Mouse (Mus musculus): ENCODE results near the gene Smim5. TPM values are rescaled to one million over a fixed set of nuclear protein-coding genes. Genes with fewer than 3 reads are reported as not detected.

The Smim5 gene
- polyA plus RNA-seq, 1 experiment, result 26.7 TPM

GRCm38 (mm10) chr11:115945247-115945646 lies 45.5 kb downstream of the Smim5 start:
- Histone ChIP-seq H3K36me3 (ENCODE audit: control insufficient read depth, insufficient read depth, low read length) (no peaks in the 10 kb centered on the region; the same call in 1 of the 2 replicates), H3K4me1 (ENCODE audit: control insufficient read depth, insufficient read depth, low read length) (0 out of 2 replicates have a peak, but pooled peaks cover 2% of the 10 kb centered on the region), H3K4me3 (ENCODE audit: insufficient read depth, low read depth, low read length) (no peak overlapping the region), H3K27ac (ENCODE audit: insufficient read depth, low read depth, low read length) (no peak overlapping the region), H3K27me3 (replicated peaks; ENCODE audit: control insufficient read depth, insufficient read depth, low read length) (no peaks in the 10 kb centered on the region)
- 94% methylated on average over 8 of the region's 8 CpGs for WGBS
- no peak for TF ChIP-seq POLR2A (IDR thresholded peaks at IDR 0.05; ENCODE audit: low read depth, low read length)
- DNase-seq, result no peak

- Histone ChIP-seq H3K4me3 (ENCODE audit: insufficient read depth, low read depth, low read length) (no peak overlapping the region), H3K27me3 (replicated peaks; ENCODE audit: control insufficient read depth, insufficient read depth, low read length) (no peaks in the 10 kb centered on the region), H3K27ac (ENCODE audit: insufficient read depth, low read depth, low read length) (peak overlapping the region; percentile 58), H3K4me1 (ENCODE audit: control insufficient read depth, insufficient read depth, low read length) (0 out of 2 replicates have a peak, but pooled peaks cover 2% of the 10 kb centered on the region), H3K36me3 (ENCODE audit: control insufficient read depth, insufficient read depth, low read length) (no peaks in the 10 kb centered on the region; the same call in 1 of the 2 replicates)
- WGBS, result 63% methylated on average over 9 of the region's 9 CpGs
- DNase-seq, result peak; percentile 57
- TF ChIP-seq CTCF (conservative IDR thresholded peaks at IDR 0.05; ENCODE audit: insufficient read depth, insufficient read length, low read depth, low read length) (no peak), POLR2A (IDR thresholded peaks at IDR 0.05; ENCODE audit: low read depth, low read length) (no peak)
Measured at GRCm38 (mm10) chr11:115946221-115946828, 46.6 kb downstream of the Smim5 start.

- Histone ChIP-seq H3K27ac (ENCODE audit: insufficient read depth, low read depth, low read length) (no peak overlapping the region), H3K27me3 (replicated peaks; ENCODE audit: control insufficient read depth, insufficient read depth, low read length) (no peaks in the 10 kb centered on the region), H3K4me3 (ENCODE audit: insufficient read depth, low read depth, low read length) (no peak overlapping the region), H3K36me3 (ENCODE audit: control insufficient read depth, insufficient read depth, low read length) (no peaks in the 10 kb centered on the region), H3K4me1 (ENCODE audit: control insufficient read depth, insufficient read depth, low read length) (0 out of 2 replicates have a peak, but pooled peaks cover 2% of the 10 kb centered on the region)
- 90% methylated on average over 9 of the region's 9 CpGs for WGBS
- TF ChIP-seq CTCF (conservative IDR thresholded peaks at IDR 0.05; ENCODE audit: insufficient read depth, insufficient read length, low read depth, low read length), result no peak
- no peak for TF ChIP-seq POLR2A (IDR thresholded peaks at IDR 0.05; ENCODE audit: low read depth, low read length)
- no peak for DNase-seq
Measured at GRCm38 (mm10) chr11:115948316-115948715, 48.5 kb downstream of the Smim5 start.

GRCm38 (mm10) chr11:115950719-115951118 lies 51.0 kb downstream of the Smim5 start:
- H3K4me1 ChIP-seq (ENCODE audit: control insufficient read depth, insufficient read depth, low read length), result peaks cover 14% of the 10 kb centered on the region; the same call in 1 of the 2 replicates
- no peak overlapping the region for H3K4me3 ChIP-seq (ENCODE audit: insufficient read depth, low read depth, low read length)
- WGBS, result 74% methylated on average over 2 of the region's 2 CpGs
- no peak overlapping the region for H3K27ac ChIP-seq (ENCODE audit: insufficient read depth, low read depth, low read length)
- H3K36me3 ChIP-seq (ENCODE audit: control insufficient read depth, insufficient read depth, low read length), result no peaks in the 10 kb centered on the region
- no peak for DNase-seq
- TF ChIP-seq CTCF (conservative IDR thresholded peaks at IDR 0.05; ENCODE audit: insufficient read depth, insufficient read length, low read depth, low read length), result no peak
- no peaks in the 10 kb centered on the region for H3K27me3 ChIP-seq (replicated peaks; ENCODE audit: control insufficient read depth, insufficient read depth, low read length)

GRCm38 (mm10) chr11:115954712-115955111 lies 54.9 kb downstream of the Smim5 start:
- no peak for DNase-seq
- peak overlapping the region; percentile 52; the same call in 1 of the 2 replicates for H3K27ac ChIP-seq (ENCODE audit: insufficient read depth, low read depth, low read length)
- no peaks in the 10 kb centered on the region for H3K27me3 ChIP-seq (replicated peaks; ENCODE audit: control insufficient read depth, insufficient read depth, low read length)
- TF ChIP-seq POLR2A (IDR thresholded peaks at IDR 0.05; ENCODE audit: low read depth, low read length) (no peak), CTCF (conservative IDR thresholded peaks at IDR 0.05; ENCODE audit: insufficient read depth, insufficient read length, low read depth, low read length) (no peak)
- H3K36me3 ChIP-seq (ENCODE audit: control insufficient read depth, insufficient read depth, low read length), result no peaks in the 10 kb centered on the region
- WGBS, result 81% methylated on average over 5 of the region's 5 CpGs
- H3K4me1 ChIP-seq (ENCODE audit: control insufficient read depth, insufficient read depth, low read length), result peaks cover 13% of the 10 kb centered on the region; the same call in 1 of the 2 replicates
- no peak overlapping the region for H3K4me3 ChIP-seq (ENCODE audit: insufficient read depth, low read depth, low read length)

- H3K4me1 ChIP-seq (ENCODE audit: control insufficient read depth, insufficient read depth, low read length), result peaks cover 13% of the 10 kb centered on the region; the same call in 1 of the 2 replicates
- H3K36me3 ChIP-seq (ENCODE audit: control insufficient read depth, insufficient read depth, low read length), result no peaks in the 10 kb centered on the region
- peak; percentile 71 for DNase-seq
- H3K27ac ChIP-seq (ENCODE audit: insufficient read depth, low read depth, low read length), result peak overlapping the region; percentile 66
- no peaks in the 10 kb centered on the region for H3K27me3 ChIP-seq (replicated peaks; ENCODE audit: control insufficient read depth, insufficient read depth, low read length)
- H3K4me3 ChIP-seq (ENCODE audit: insufficient read depth, low read depth, low read length), result no peak overlapping the region
- WGBS, result 40% methylated on average over 10 of the region's 10 CpGs
- TF ChIP-seq POLR2A (IDR thresholded peaks at IDR 0.05; ENCODE audit: low read depth, low read length), result no peak
- TF ChIP-seq CTCF (conservative IDR thresholded peaks at IDR 0.05; ENCODE audit: insufficient read depth, insufficient read length, low read depth, low read length), result 0 out of 2 replicates have a peak, but pooled peaks have one; percentile 8
Measured at GRCm38 (mm10) chr11:115955195-115955858, 55.6 kb downstream of the Smim5 start.

Other genes starting within 250 kb of the Smim5 start
- 34.1 and 42.6 TPM in 2 replicates for gene Grb2, start 191.4 kb upstream of the Smim5 start, polyA plus RNA-seq (2012; rRNA removed)
- gene Tmem94, start 134.5 kb upstream of the Smim5 start, polyA plus RNA-seq (2012; rRNA removed), result 77.1 and 97.8 TPM in 2 replicates
- 36.9 and 46.7 TPM in 2 replicates for gene Caskin2, start 86.3 kb upstream of the Smim5 start, polyA plus RNA-seq (2012; rRNA removed)
- 36.4 and 43.4 TPM in 2 replicates for gene Tsen54, start 85.2 kb upstream of the Smim5 start, polyA plus RNA-seq (2012; rRNA removed)
- 153 and 166 TPM in 2 replicates for gene Llgl2, start 75.9 kb upstream of the Smim5 start, polyA plus RNA-seq (2012; rRNA removed)
- 104 and 132 TPM in 2 replicates for gene Myo15b, start 41.6 kb upstream of the Smim5 start, polyA plus RNA-seq (2012; rRNA removed)
- gene Smim6, start 12.1 kb downstream of the Smim5 start, polyA plus RNA-seq (2012; rRNA removed), result 5.0 and 5.7 TPM in 2 replicates
- 20.5 and 24.1 TPM in 2 replicates for gene Sap30bp, start 33.3 kb downstream of the Smim5 start, polyA plus RNA-seq (2012; rRNA removed)
- gene Recql5, start 33.5 kb downstream of the Smim5 start, polyA plus RNA-seq (2012; rRNA removed), result 16.9 and 18.8 TPM in 2 replicates
- 5.1 and 5.3 TPM in 2 replicates for gene Itgb4, start 74.7 kb downstream of the Smim5 start, polyA plus RNA-seq (2012; rRNA removed)
- 83.2 and 87.9 TPM in 2 replicates for gene Galk1, start 112.8 kb downstream of the Smim5 start, polyA plus RNA-seq (2012; rRNA removed)
- 135 and 150 TPM in 2 replicates for gene H3f3b, start 128.0 kb downstream of the Smim5 start, polyA plus RNA-seq (2012; rRNA removed)
- 22.1 and 28.1 TPM in 2 replicates for gene Unk, start 130.4 kb downstream of the Smim5 start, polyA plus RNA-seq (2012; rRNA removed)
- 1.1 and 2.4 TPM in 2 replicates for gene Unc13d, start 178.0 kb downstream of the Smim5 start, polyA plus RNA-seq (2012; rRNA removed)
- gene Wbp2, start 187.0 kb downstream of the Smim5 start, polyA plus RNA-seq (2012; rRNA removed), result 391 and 392 TPM in 2 replicates
- 34.9 and 39.6 TPM in 2 replicates for gene Trim47, start 227.2 kb downstream of the Smim5 start, polyA plus RNA-seq (2012; rRNA removed)
- 9.5 and 9.6 TPM in 2 replicates for gene Trim65, start 231.2 kb downstream of the Smim5 start, polyA plus RNA-seq (2012; rRNA removed)
- 69.9 and 70.7 TPM in 2 replicates for gene Mrpl38, start 238.9 kb downstream of the Smim5 start, polyA plus RNA-seq (2012; rRNA removed)

Measured in kidney, adult 2 months (tissue).